Mouse (Mus musculus) cortical plate, adult 2 months (tissue): ENCODE results near the gene Stxbp6.

ENCODE experiments used
- CTCF ChIP-seq: fragments of 200-500 bp; IDR thresholded peaks from 2 replicates; pipeline ENCODE4 v1.5.1; 2011; ENCODE audit warnings: mild to moderate bottlenecking, control low read depth, low read length; ENCODE audit not compliant: insufficient read depth; ENCODE audit errors: extremely low read depth
- POLR2A ChIP-seq: fragments of 200-500 bp; IDR thresholded peaks from 2 replicates; pipeline ENCODE4 v1.6.1; 2011; ENCODE audit warnings: mild to moderate bottlenecking, low read length, control low read depth; ENCODE audit not compliant: insufficient read depth; ENCODE audit errors: extremely low read depth

DNA sequence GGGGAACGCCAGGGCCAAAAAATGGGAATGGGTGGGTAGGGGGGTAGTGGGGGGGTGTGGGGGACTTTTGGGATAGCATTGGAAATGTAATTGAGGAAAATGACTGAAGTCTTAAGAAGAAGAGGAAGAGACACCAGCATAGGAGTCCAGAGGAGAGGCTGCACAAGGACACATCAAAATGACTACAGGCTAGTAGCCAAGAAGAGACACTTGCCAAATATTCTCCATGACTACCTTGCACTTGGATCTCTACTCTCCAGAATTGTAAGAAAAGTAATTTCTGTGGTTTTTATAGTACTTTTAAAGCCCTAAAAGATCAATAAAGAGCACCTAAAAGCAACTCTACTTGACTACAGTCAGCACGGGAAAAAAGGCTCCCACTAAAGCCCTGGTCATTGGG is 121.4 kb downstream of the Stxbp6 start:
- TF ChIP-seq CTCF (no peak), POLR2A (no peak)
